Mouse (Mus musculus) megakaryocyte, embryonic 14.5 days (primary cell): ENCODE measurements at regions not wholly inside any gene's neighbourhood (a gene's known extent, or its start where the extent isn't known, plus 50 kb on each side); places are given as distances from the start of the nearest gene placed in this dataset.

ENCODE experiments used
- H3K27me3 ChIP-seq: replicated peaks from 2 replicates; pipeline ENCODE3; 2012; ENCODE audit warnings: inconsistent platforms
- H3K36me3 ChIP-seq: replicated peaks from 2 replicates; pipeline ENCODE3; 2012; ENCODE audit warnings: low read length, inconsistent platforms, mixed read lengths
- H3K4me1 ChIP-seq: 2 replicates; pipeline ENCODE4 v1.6.1; 2012; ENCODE audit warnings: inconsistent platforms
- H3K4me3 ChIP-seq: replicated peaks from 2 replicates; pipeline ENCODE3; 2012; ENCODE audit warnings: moderate library complexity, mild to moderate bottlenecking, inconsistent platforms
- H3K9me3 ChIP-seq: 2 replicates; pipeline ENCODE4 v1.6.1; 2012; ENCODE audit warnings: inconsistent platforms
- FLI1 ChIP-seq: IDR thresholded peaks from 2 replicates; pipeline ENCODE4 v1.6.1; 2012; ENCODE audit warnings: low read length, inconsistent platforms, mixed read lengths
- GATA1 ChIP-seq: IDR thresholded peaks from 3 replicates; pipeline ENCODE4 v1.6.1; 2012; ENCODE audit warnings: mixed read lengths, low read length, inconsistent platforms, borderline replicate concordance

GRCm38 (mm10) chr4:153321085-153321484 is 161.5 kb downstream of the Ajap1 start:
- no peaks in the 10 kb centered on the region for H3K27me3 ChIP-seq
- H3K36me3 ChIP-seq: no peaks in the 10 kb centered on the region
- peak overlapping the region; percentile 39 for H3K4me3 ChIP-seq
- H3K9me3 ChIP-seq: peaks cover 98% of the 10 kb centered on the region
- TF ChIP-seq GATA1 (no peak), FLI1 (no peak)
- no peaks in the 10 kb centered on the region for H3K4me1 ChIP-seq

GRCm38 (mm10) chr4:153320602-153321001 is 162.0 kb downstream of the Ajap1 start:
- Histone ChIP-seq H3K27me3 (no peaks in the 10 kb centered on the region), H3K36me3 (no peaks in the 10 kb centered on the region), H3K4me3 (no peak overlapping the region), H3K9me3 (peaks cover 98% of the 10 kb centered on the region), H3K4me1 (no peaks in the 10 kb centered on the region)
- TF ChIP-seq GATA1 (no peak), FLI1 (no peak)

GRCm38 (mm10) chr4:153316964-153317724 is 165.5 kb downstream of the Ajap1 start:
- H3K4me1 ChIP-seq: no peaks in the 10 kb centered on the region
- peak overlapping the region; percentile 74 for H3K4me3 ChIP-seq
- TF ChIP-seq GATA1 (no peak), FLI1 (no peak)
- no peaks in the 10 kb centered on the region for H3K27me3 ChIP-seq
- peaks cover 98% of the 10 kb centered on the region for H3K9me3 ChIP-seq
- H3K36me3 ChIP-seq: no peaks in the 10 kb centered on the region

- no peak for TF ChIP-seq FLI1
- no peak for TF ChIP-seq GATA1
Observed at GRCm38 (mm10) chr4:153316519-153316918, 166.1 kb downstream of the Ajap1 start.

GRCm38 (mm10) chr4:153313961-153314360 is 168.7 kb downstream of the Ajap1 start:
- H3K36me3 ChIP-seq: no peaks in the 10 kb centered on the region
- H3K9me3 ChIP-seq: peaks cover 97% of the 10 kb centered on the region
- H3K4me3 ChIP-seq: peak overlapping the region; percentile 18
- no peaks in the 10 kb centered on the region for H3K4me1 ChIP-seq
- TF ChIP-seq FLI1: no peak
- TF ChIP-seq GATA1: no peak
- H3K27me3 ChIP-seq: no peaks in the 10 kb centered on the region

More at GRCm38 (mm10) chr4:153316519-153316918, 166.1 kb downstream of the Ajap1 start:
- H3K27me3 ChIP-seq: no peaks in the 10 kb centered on the region
- no peak overlapping the region for H3K4me3 ChIP-seq
- no peaks in the 10 kb centered on the region for H3K36me3 ChIP-seq
- peaks cover 98% of the 10 kb centered on the region for H3K9me3 ChIP-seq
- H3K4me1 ChIP-seq: no peaks in the 10 kb centered on the region

GRCm38 (mm10) chr4:153311574-153311973 is 171.0 kb downstream of the Ajap1 start:
- peaks cover 97% of the 10 kb centered on the region for H3K9me3 ChIP-seq
- no peaks in the 10 kb centered on the region for H3K36me3 ChIP-seq

GRCm38 (mm10) chr4:153310641-153311040 is 172.0 kb downstream of the Ajap1 start:
- TF ChIP-seq FLI1 (no peak), GATA1 (no peak)
- H3K36me3 ChIP-seq: no peaks in the 10 kb centered on the region
- H3K27me3 ChIP-seq: no peaks in the 10 kb centered on the region
- no peak overlapping the region for H3K4me3 ChIP-seq
- H3K9me3 ChIP-seq: peaks cover 98% of the 10 kb centered on the region
- H3K4me1 ChIP-seq: no peaks in the 10 kb centered on the region

More at GRCm38 (mm10) chr4:153311574-153311973, 171.0 kb downstream of the Ajap1 start:
- H3K4me3 ChIP-seq: peak overlapping the region; percentile 18
- TF ChIP-seq GATA1 (no peak), FLI1 (no peak)
- no peaks in the 10 kb centered on the region for H3K27me3 ChIP-seq
- H3K4me1 ChIP-seq: no peaks in the 10 kb centered on the region

GRCm38 (mm10) chr4:153303521-153303920 is 179.1 kb downstream of the Ajap1 start:
- no peak overlapping the region for H3K4me3 ChIP-seq
- H3K9me3 ChIP-seq: peaks cover 100% of the 10 kb centered on the region
- no peaks in the 10 kb centered on the region for H3K4me1 ChIP-seq
- H3K36me3 ChIP-seq: no peaks in the 10 kb centered on the region
- H3K27me3 ChIP-seq: no peaks in the 10 kb centered on the region
- TF ChIP-seq FLI1 (no peak), GATA1 (no peak)

- TF ChIP-seq FLI1 (no peak), GATA1 (no peak)
- H3K4me3 ChIP-seq: no peak overlapping the region
- no peaks in the 10 kb centered on the region for H3K27me3 ChIP-seq
Observed at GRCm38 (mm10) chr4:153302855-153303254, 179.8 kb downstream of the Ajap1 start.

GRCm38 (mm10) chr4:153298277-153298676 is 184.3 kb downstream of the Ajap1 start:
- Histone ChIP-seq H3K27me3 (no peaks in the 10 kb centered on the region), H3K36me3 (no peaks in the 10 kb centered on the region), H3K4me1 (no peaks in the 10 kb centered on the region), H3K4me3 (no peak overlapping the region), H3K9me3 (peaks cover 95% of the 10 kb centered on the region)
- TF ChIP-seq FLI1: no peak
- no peak for TF ChIP-seq GATA1

More at GRCm38 (mm10) chr4:153302855-153303254, 179.8 kb downstream of the Ajap1 start:
- Histone ChIP-seq H3K4me1 (no peaks in the 10 kb centered on the region), H3K9me3 (peaks cover 100% of the 10 kb centered on the region), H3K36me3 (no peaks in the 10 kb centered on the region)

- peaks cover 88% of the 10 kb centered on the region for H3K9me3 ChIP-seq
- H3K36me3 ChIP-seq: no peaks in the 10 kb centered on the region
- TF ChIP-seq GATA1 (no peak), FLI1 (no peak)
- no peaks in the 10 kb centered on the region for H3K27me3 ChIP-seq
- H3K4me1 ChIP-seq: no peaks in the 10 kb centered on the region
- no peak overlapping the region for H3K4me3 ChIP-seq
Observed at GRCm38 (mm10) chr4:153294828-153295227, 187.8 kb downstream of the Ajap1 start.
